Mouse (Mus musculus) adrenal gland, adult 18-20 months (tissue): ENCODE results near the gene 2810408A11Rik. TPM values are rescaled to one million over a fixed set of nuclear protein-coding genes. Genes with fewer than 3 reads are reported as not detected.

Experiments
- DNase-seq, 2 experiments: peaks; one replicate each; pipeline ENCODE4 v3.0.0; 2021 to 2022; ENCODE audit warnings: low spot score in 2 of 2
- microRNA-seq, 2 experiments: library from miRNA; unstranded; fragments of <30 nt; microRNA quantifications; one replicate each; pipeline ENCODE4 v1.2.0; 2021; ENCODE audit warnings: borderline number of aligned reads in 2 of 2
- total RNA-seq, 2 experiments: library from RNA; stranded (reverse); gene quantifications; 1 replicate in 1 of 2; 2 replicates in 1 of 2; pipeline ENCODE4 v1.2.3; 2021

2810408A11Rik gene
- total RNA-seq, 2 experiments from 2014 or later = 0.29 to 0.86 TPM

DNA sequence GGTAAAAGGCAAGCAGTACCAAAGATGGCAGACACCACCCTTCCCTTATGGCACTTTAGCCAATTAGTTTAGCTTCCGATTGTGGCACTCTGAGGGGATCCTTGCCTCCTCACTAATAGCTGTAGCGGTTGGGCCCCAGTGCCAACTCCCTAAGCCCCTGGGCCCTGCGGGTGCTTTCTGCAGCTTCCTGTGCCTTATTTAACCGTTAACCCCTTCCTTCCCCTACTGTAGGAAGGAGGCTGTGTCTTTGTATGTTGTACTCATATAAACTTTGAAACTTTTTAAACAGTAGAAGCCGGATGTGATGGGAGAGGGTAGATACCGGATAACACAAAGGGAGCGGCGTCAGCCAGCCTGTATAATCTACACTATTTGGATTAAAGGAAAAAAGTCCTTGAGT, 50.0 kb downstream of the 2810408A11Rik start:
- no peak for DNase-seq

DNA sequence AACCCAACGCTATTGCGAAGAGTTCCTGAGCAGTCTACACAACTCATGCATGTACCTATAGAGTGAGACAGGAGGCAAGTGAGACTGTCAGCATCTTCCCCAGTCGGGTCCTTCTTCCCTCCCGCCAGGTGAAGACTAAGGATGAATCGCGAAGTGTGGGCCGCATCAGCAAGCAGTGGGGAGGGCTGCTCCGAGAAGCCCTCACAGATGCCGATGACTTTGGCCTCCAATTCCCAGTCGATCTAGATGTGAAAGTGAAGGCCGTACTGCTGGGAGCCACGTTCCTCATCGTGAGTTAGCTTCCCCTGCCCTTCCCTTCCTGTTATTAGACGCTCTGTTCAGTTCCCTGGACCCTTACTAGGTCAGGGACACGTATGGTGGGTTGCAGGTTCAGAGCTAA, 50.9 kb downstream of the 2810408A11Rik start:
- no peak for DNase-seq

DNA sequence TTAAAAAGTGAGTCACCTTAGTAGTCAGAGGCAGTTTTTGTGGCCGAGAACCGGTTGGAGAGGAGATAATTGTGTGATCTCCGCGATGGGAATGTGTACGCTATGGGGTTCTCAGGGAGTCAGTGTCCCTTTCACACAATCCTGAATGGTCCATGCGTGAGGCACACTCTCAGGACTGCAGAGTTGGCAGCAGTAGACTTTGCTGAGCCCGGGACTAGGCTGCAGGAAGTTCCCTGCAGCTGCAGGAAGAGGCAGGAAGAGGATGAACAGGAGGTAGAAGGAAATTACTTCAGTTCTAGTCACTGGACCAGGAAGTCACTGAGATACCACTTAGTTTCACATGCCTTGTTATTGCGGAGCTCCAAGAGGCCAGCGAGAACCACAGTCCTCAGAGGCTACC, 51.7 kb downstream of the 2810408A11Rik start:
- no peak for DNase-seq

DNA sequence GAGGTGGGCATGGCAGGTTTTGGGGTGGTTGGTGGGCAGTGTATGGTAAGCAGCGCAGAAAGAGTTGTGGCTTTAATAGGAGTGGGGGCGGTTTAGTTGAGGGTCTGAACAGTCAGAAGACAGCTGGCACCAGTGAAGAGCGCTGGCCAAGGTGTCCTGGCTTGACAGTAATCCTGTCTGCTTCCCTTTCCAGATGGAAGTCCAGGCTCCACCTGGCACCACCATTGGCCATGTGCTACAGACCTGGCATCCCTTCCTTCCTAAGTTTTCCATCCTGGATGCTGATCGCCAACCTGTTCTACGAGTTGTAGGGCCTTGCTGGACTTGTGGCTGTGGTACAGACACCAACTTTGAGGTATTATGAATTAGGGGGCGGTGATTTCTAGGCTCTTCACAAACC, 52.8 kb downstream of the 2810408A11Rik start:
- DNase-seq = no peak

Small RNAs within 50 kb of the gene (microRNA-seq; reads per million reads assigned to microRNA genes)
- gene Mir6924 = 0 to 0.95 reads per million in 2 experiments

Other genes starting within 250 kb of the 2810408A11Rik start
- gene Sox15, start 245.7 kb downstream of the 2810408A11Rik start, total RNA-seq = not detected
- gene Mpdu1, start 238.3 kb downstream of the 2810408A11Rik start, total RNA-seq = 100 to 1,000 TPM in 1 of 2 experiments, 10 to 100 TPM in 1; 95.7 to 117 TPM
- 10 to 100 TPM; 20.5 to 36.7 TPM for gene Cd68, start 234.8 kb downstream of the 2810408A11Rik start, total RNA-seq
- gene Eif4a1, start 228.6 kb downstream of the 2810408A11Rik start, total RNA-seq = 100 to 1,000 TPM; 584 to 655 TPM
- gene Senp3, start 218.9 kb downstream of the 2810408A11Rik start, total RNA-seq = 10 to 100 TPM; 69.0 to 79.8 TPM
- gene Tnfsf13, start 215.2 kb downstream of the 2810408A11Rik start, total RNA-seq = 1 to 10 TPM; 2.8 to 5.3 TPM
- 10 to 100 TPM; 23.7 to 26.2 TPM for gene Tnfsf12, start 205.1 kb downstream of the 2810408A11Rik start, total RNA-seq
- gene Tnfsfm13, start 204.9 kb downstream of the 2810408A11Rik start, total RNA-seq = 1 to 10 TPM; 3.6 to 4.9 TPM
- 10 to 100 TPM; 55.4 to 79.7 TPM for gene Polr2a, start 142.3 kb downstream of the 2810408A11Rik start, total RNA-seq
- gene Slc35g3, start 139.0 kb downstream of the 2810408A11Rik start, total RNA-seq = not detected
- 10 to 100 TPM; 48.2 to 71.4 TPM for gene Zbtb4, start 135.1 kb downstream of the 2810408A11Rik start, total RNA-seq
- gene Chrnb1, start 105.0 kb downstream of the 2810408A11Rik start, total RNA-seq = 1 to 10 TPM; 1.3 to 3.9 TPM
- 10 to 100 TPM in 1 of 2 experiments, 1 to 10 TPM in 1; 3.0 to 13.0 TPM for gene Fgf11, start 99.1 kb downstream of the 2810408A11Rik start, total RNA-seq
- under 1 TPM; 0.36 to 0.51 TPM for gene Tmem102, start 95.4 kb downstream of the 2810408A11Rik start, total RNA-seq
- not detected for gene Gm39566, start 85.7 kb downstream of the 2810408A11Rik start, total RNA-seq
- not detected for gene Spem2, start 82.5 kb downstream of the 2810408A11Rik start, total RNA-seq
- not detected for gene Spem1, start 78.8 kb downstream of the 2810408A11Rik start, total RNA-seq
- 10 to 100 TPM; 19.7 to 24.9 TPM for gene Nlgn2, start 63.2 kb downstream of the 2810408A11Rik start, total RNA-seq
- gene Tmem256, start 62.5 kb downstream of the 2810408A11Rik start, total RNA-seq = 100 to 1,000 TPM; 145 TPM
- gene Plscr3, start 54.6 kb downstream of the 2810408A11Rik start, total RNA-seq = 10 to 100 TPM; 38.2 to 46.2 TPM
- under 1 TPM in 1 of 2 experiments, not detected in 1; 0.38 TPM for gene Tnk1, start 42.3 kb downstream of the 2810408A11Rik start, total RNA-seq
- gene Tmem95, start 23.0 kb downstream of the 2810408A11Rik start, total RNA-seq = not detected
- gene Kctd11, start 19.6 kb downstream of the 2810408A11Rik start, total RNA-seq = 1 to 10 TPM; 3.6 to 6.0 TPM
- gene Acap1, start 5.4 kb downstream of the 2810408A11Rik start, total RNA-seq = 1 to 10 TPM in 1 of 2 experiments, under 1 TPM in 1; 0.43 to 1.5 TPM
- gene Neurl4, start 85 bp upstream of the 2810408A11Rik start, total RNA-seq = 10 to 100 TPM; 48.5 to 53.9 TPM
- 10 to 100 TPM; 47.3 to 52.4 TPM for gene Gps2, start 12.9 kb upstream of the 2810408A11Rik start, total RNA-seq
- 100 to 1,000 TPM; 579 to 673 TPM for gene Eif5a, start 21.0 kb upstream of the 2810408A11Rik start, total RNA-seq
- gene Ybx2, start 34.8 kb upstream of the 2810408A11Rik start, total RNA-seq = 10 to 100 TPM; 14.2 to 32.6 TPM
- 100 to 1,000 TPM in 1 of 2 experiments, 10 to 100 TPM in 1; 70.7 to 200 TPM for gene Slc2a4, start 47.2 kb upstream of the 2810408A11Rik start, total RNA-seq
- under 1 TPM in 1 of 2 experiments, not detected in 1; 0.66 TPM for gene Cldn7, start 63.8 kb upstream of the 2810408A11Rik start, total RNA-seq
- 100 to 1,000 TPM; 114 to 123 TPM for gene Ctdnep1, start 80.2 kb upstream of the 2810408A11Rik start, total RNA-seq
- gene Elp5, start 81.5 kb upstream of the 2810408A11Rik start, total RNA-seq = 10 to 100 TPM; 62.7 to 81.3 TPM
- gene Gabarap, start 90.2 kb upstream of the 2810408A11Rik start, total RNA-seq = 100 to 1,000 TPM; 436 to 473 TPM
- 10 to 100 TPM; 51.5 to 57.5 TPM for gene Phf23, start 94.8 kb upstream of the 2810408A11Rik start, total RNA-seq
- gene Dvl2, start 99.6 kb upstream of the 2810408A11Rik start, total RNA-seq = 10 to 100 TPM; 13.8 to 14.9 TPM
- gene Acadvl, start 114.4 kb upstream of the 2810408A11Rik start, total RNA-seq = 1,000 to 10,000 TPM in 1 of 2 experiments, 100 to 1,000 TPM in 1; 522 to 1,041 TPM
- gene Dlg4, start 116.0 kb upstream of the 2810408A11Rik start, total RNA-seq = 10 to 100 TPM; 24.6 to 33.0 TPM
- under 1 TPM in 1 of 2 experiments, not detected in 1; 0.50 TPM for gene Asgr1, start 153.1 kb upstream of the 2810408A11Rik start, total RNA-seq
- 1 to 10 TPM in 1 of 2 experiments, under 1 TPM in 1; 0.83 to 2.5 TPM for gene Asgr2, start 191.7 kb upstream of the 2810408A11Rik start, total RNA-seq
- 1 to 10 TPM; 3.8 to 9.2 TPM for gene Mgl2, start 229.3 kb upstream of the 2810408A11Rik start, total RNA-seq